Mouse (Mus musculus): ENCODE data around the gene Ulk3.

Ulk3 gene

DNA sequence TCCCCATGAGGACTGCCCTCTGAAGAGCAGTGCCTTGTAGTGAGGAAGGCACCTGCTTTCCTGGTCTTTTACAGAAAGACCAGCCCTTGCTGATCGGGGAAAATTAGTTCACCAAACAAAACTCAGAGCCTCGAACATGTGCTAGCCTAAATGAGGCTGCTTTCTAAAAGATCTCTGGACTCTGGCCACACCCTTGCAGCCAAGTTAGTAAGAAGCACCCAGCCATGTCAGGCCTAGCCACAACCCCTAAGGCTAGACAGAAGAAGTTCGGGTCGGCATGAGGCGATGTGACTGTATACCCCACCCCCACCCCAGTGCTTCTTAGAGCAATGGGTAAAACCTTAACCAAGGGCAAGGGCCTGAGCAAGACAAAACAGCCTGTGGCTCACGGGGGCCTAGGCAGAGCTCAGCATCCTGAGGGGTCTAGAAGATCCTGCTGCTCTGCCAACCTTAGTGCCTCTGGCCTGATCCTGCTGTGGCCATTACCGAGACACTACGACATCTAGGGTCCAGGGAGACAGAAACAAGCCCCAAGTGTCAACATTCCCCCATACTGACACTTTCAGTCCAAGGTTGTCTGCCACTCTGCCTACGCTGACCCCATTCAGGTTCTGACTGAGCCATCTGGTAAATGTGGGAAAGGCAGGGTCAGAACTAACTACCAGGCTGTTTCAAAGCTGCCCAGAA is 54.1 kb downstream of the Ulk3 start:
- DNase-seq (ENCODE audit: low read depth in 2 of 2, low spot score in 2 of 2), result no peak

GRCm38 (mm10) chr9:57643856-57644180 is 54.6 kb downstream of the Ulk3 start:
- no peak for DNase-seq (ENCODE audit: low read depth in 2 of 2, low spot score in 2 of 2)

GRCm38 (mm10) chr9:57644442-57644943 is 55.2 kb downstream of the Ulk3 start:
- no peak for DNase-seq (ENCODE audit: low read depth in 2 of 2, low spot score in 2 of 2)

DNA sequence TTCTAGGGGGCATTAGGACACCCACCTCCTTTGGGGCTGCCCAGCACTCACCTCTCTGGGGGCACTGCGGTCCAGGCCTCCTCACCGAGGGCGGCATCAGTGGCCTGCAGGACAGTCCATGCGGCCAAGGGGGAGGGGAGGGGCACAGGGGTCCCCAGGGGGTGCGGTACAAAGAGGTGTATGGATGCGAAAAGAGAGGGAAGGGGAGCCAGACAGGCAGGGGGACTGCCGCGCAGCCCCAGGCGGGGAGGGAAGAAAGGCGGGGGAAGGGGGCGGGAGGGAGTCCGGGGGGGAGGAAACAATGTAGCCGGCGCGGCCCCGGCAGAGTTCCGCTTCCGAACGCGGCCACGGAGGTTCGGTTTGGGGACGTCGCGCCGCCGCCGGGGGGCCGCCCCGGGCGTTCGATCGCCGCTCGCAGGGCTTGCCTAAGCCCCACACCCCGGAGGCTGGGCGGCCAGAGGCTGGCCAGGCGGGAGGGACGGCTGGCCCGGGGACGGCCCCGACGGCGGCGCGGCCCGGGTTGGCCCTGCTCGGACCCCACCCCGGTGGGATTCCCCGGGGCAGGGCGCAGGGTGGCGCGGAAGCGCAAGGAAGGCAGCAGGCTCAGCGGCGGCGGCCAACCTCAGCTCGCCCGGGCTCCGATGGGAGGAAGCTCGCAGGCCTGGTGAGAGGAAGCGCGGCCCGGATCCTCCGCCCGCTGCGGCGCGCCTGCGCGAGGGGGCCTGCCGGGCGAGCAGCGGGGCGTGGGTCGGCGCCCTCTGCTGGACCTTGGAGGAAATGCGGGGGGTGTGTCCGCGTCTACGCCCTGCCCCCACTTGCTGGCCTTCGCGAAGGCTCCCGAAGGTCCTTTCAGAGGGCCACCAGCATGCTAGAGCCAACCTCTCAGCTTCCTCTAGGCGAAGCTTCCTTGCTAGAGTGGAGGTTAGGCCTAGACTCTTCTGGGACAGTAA is 56.0 kb downstream of the Ulk3 start:
- DNase-seq (ENCODE audit: low read depth in 2 of 2, low spot score in 2 of 2), result peak; percentile 90
